ENCODE assay signal across 25 mouse cellular contexts in genomic region chr16:33772809-33773208, GRCm38 (mm10). TPM values are rescaled to one million over a fixed set of nuclear protein-coding genes. Genes with fewer than 3 reads are reported as not detected.
DNase-seq lines count a peak whose midpoint lies in the region; ATAC-seq and TF ChIP-seq lines count a peak whose summit lies in the region.
"Had no signal": no experiment of that assay in that cellular context is flagged by ENCODE, and none has a peak within 500 bp of the region (broad histone marks: within the 10 kb centered on the region; RNA-seq: fewer than 3 reads in every experiment).

No protein-coding gene starts in this region.

- ATAC-seq in intestine, embryonic 15.5 days, result peak; percentile 95
- ATAC-seq in liver, embryonic 11.5 days (replicated peaks; ENCODE audit: low FRiP score), result peak; percentile 81
- peak; percentile 96 for ATAC-seq in liver, postnatal 0 days
- peak; percentile 66 for ATAC-seq in stomach, postnatal 0 days (ENCODE audit: low FRiP score, low TSS enrichment)
- no peak for ATAC-seq in hindbrain, embryonic 16.5 days
- ATAC-seq: activated CD4-positive, CD25-positive, alpha-beta regulatory T cell, adult 4 months; forebrain, embryonic 15.5 days had no signal

- no peak for DNase-seq in liver, embryonic 11.5 days (ENCODE audit: low spot score)
- peak; percentile 28 for DNase-seq in liver, postnatal 0 days
- no peak for DNase-seq in stomach, postnatal 0 days (ENCODE audit: low spot score)
- no peak for DNase-seq in adrenal gland, adult 8-10 months
- no peak for DNase-seq in right cerebral cortex, postnatal 10 days (ENCODE audit: low spot score in 2 of 2)
- DNase-seq: adrenal gland, postnatal 14 days; B cell, adult 2 months; cerebellum, adult 8-10 months; gastrocnemius, postnatal 10 days; heart, postnatal 10 days; kidney, postnatal 36 days; lung, embryonic 14.5 days; lung, postnatal 36 days; thymus, adult 18-20 months; thymus, postnatal 36 days had no signal

- 62% methylated on average over 5 of the region's 5 CpGs for WGBS in intestine, embryonic 15.5 days
- 57% methylated on average over 5 of the region's 5 CpGs for WGBS in liver, embryonic 11.5 days
- WGBS in liver, postnatal 0 days (ENCODE audit: insufficient replicate concordance), result 39% methylated on average over 5 of the region's 5 CpGs
- 77% methylated on average over 5 of the region's 5 CpGs for WGBS in stomach, postnatal 0 days
- WGBS in hindbrain, embryonic 16.5 days, result 89% methylated on average over 5 of the region's 5 CpGs

- H3K9ac ChIP-seq in intestine, embryonic 15.5 days, result no peak overlapping the region
- H3K9ac ChIP-seq in liver, embryonic 11.5 days (ENCODE audit: low read depth, low read length), result no peak overlapping the region
- H3K9ac ChIP-seq in liver, postnatal 0 days (replicated peaks), result no peak overlapping the region
- H3K9ac ChIP-seq in stomach, postnatal 0 days (ENCODE audit: low read length), result no peak overlapping the region
- no peak overlapping the region for H3K9ac ChIP-seq in hindbrain, embryonic 16.5 days (ENCODE audit: low read depth, low read length)
- H3K9ac ChIP-seq: embryonic facial prominence, embryonic 15.5 days; forebrain, embryonic 15.5 days; heart, embryonic 12.5 days; limb, embryonic 12.5 days; lung, embryonic 14.5 days had no signal

- H3K9me3 ChIP-seq in intestine, embryonic 15.5 days, result no peaks in the 10 kb centered on the region
- H3K9me3 ChIP-seq in liver, embryonic 11.5 days (ENCODE audit: control insufficient read depth, low read length), result no peaks in the 10 kb centered on the region
- H3K9me3 ChIP-seq in liver, postnatal 0 days (ENCODE audit: low read length), result no peaks in the 10 kb centered on the region
- no peaks in the 10 kb centered on the region for H3K9me3 ChIP-seq in stomach, postnatal 0 days (ENCODE audit: control insufficient read depth, low read length)
- no peaks in the 10 kb centered on the region for H3K9me3 ChIP-seq in hindbrain, embryonic 16.5 days (ENCODE audit: control insufficient read depth, low read length)
- H3K9me3 ChIP-seq: embryonic facial prominence, embryonic 15.5 days; forebrain, embryonic 15.5 days; heart, embryonic 12.5 days; hindbrain, embryonic 10.5 days; limb, embryonic 12.5 days had no signal

- no peaks in the 10 kb centered on the region for H3K36me3 ChIP-seq in intestine, embryonic 15.5 days
- H3K36me3 ChIP-seq in liver, embryonic 11.5 days (ENCODE audit: control insufficient read depth, insufficient read depth, low read length), result no peaks in the 10 kb centered on the region
- H3K36me3 ChIP-seq in liver, postnatal 0 days (replicated peaks; ENCODE audit: insufficient read depth, low read length), result no peaks in the 10 kb centered on the region
- H3K36me3 ChIP-seq in stomach, postnatal 0 days (ENCODE audit: control insufficient read depth, insufficient read depth, low read length), result no peaks in the 10 kb centered on the region
- no peaks in the 10 kb centered on the region for H3K36me3 ChIP-seq in hindbrain, embryonic 16.5 days (ENCODE audit: control insufficient read depth, insufficient read depth, low read length)
- H3K36me3 ChIP-seq: embryonic facial prominence, embryonic 15.5 days; forebrain, embryonic 15.5 days; limb, embryonic 12.5 days had no signal

- H3K27ac ChIP-seq in intestine, embryonic 15.5 days, result peak overlapping the region; percentile 75
- H3K27ac ChIP-seq in liver, embryonic 11.5 days (ENCODE audit: low read depth, low read length), result no peak overlapping the region
- peak overlapping the region; percentile 49 for H3K27ac ChIP-seq in liver, postnatal 0 days (ENCODE audit: low read depth)
- no peak overlapping the region for H3K27ac ChIP-seq in stomach, postnatal 0 days (replicated peaks)
- H3K27ac ChIP-seq in hindbrain, embryonic 16.5 days (ENCODE audit: low read depth, low read length), result no peak overlapping the region
- H3K27ac ChIP-seq: embryonic facial prominence, embryonic 15.5 days; forebrain, embryonic 15.5 days; hindbrain, embryonic 10.5 days; limb, embryonic 12.5 days had no signal

- no peak overlapping the region; the same call in 1 of the 2 replicates for H3K4me2 ChIP-seq in intestine, embryonic 15.5 days (replicated peaks)
- no peak overlapping the region for H3K4me2 ChIP-seq in liver, embryonic 11.5 days
- H3K4me2 ChIP-seq in liver, postnatal 0 days (ENCODE audit: low read depth, low read length), result no peak overlapping the region
- H3K4me2 ChIP-seq in stomach, postnatal 0 days (replicated peaks; ENCODE audit: low read depth), result no peak overlapping the region
- H3K4me2 ChIP-seq in hindbrain, embryonic 16.5 days (ENCODE audit: low read length), result no peak overlapping the region
- H3K4me2 ChIP-seq: embryonic facial prominence, embryonic 15.5 days; forebrain, embryonic 15.5 days; heart, embryonic 12.5 days; limb, embryonic 12.5 days; lung, embryonic 14.5 days had no signal

- H3K27me3 ChIP-seq in intestine, embryonic 15.5 days (replicated peaks), result no peaks in the 10 kb centered on the region
- no peaks in the 10 kb centered on the region for H3K27me3 ChIP-seq in liver, embryonic 11.5 days (replicated peaks; ENCODE audit: control insufficient read depth, insufficient read depth, low read length)
- H3K27me3 ChIP-seq in liver, postnatal 0 days (ENCODE audit: insufficient read depth, low read length), result no peaks in the 10 kb centered on the region
- no peaks in the 10 kb centered on the region for H3K27me3 ChIP-seq in stomach, postnatal 0 days (ENCODE audit: control insufficient read depth, insufficient read depth, low read length)
- no peaks in the 10 kb centered on the region for H3K27me3 ChIP-seq in hindbrain, embryonic 16.5 days (replicated peaks; ENCODE audit: control insufficient read depth, insufficient read depth, low read length)
- H3K27me3 ChIP-seq: embryonic facial prominence, embryonic 15.5 days; forebrain, embryonic 15.5 days; heart, embryonic 12.5 days; limb, embryonic 12.5 days had no signal

- TF ChIP-seq EP300 in liver, postnatal 0 days (IDR thresholded peaks at IDR 0.05; ENCODE audit: low read depth), result peak; percentile 70; the same call in 1 of the 2 replicates
- no peak for TF ChIP-seq EP300 in stomach, postnatal 0 days (optimal IDR thresholded peaks at IDR 0.05)

- H3K4me3 ChIP-seq in intestine, embryonic 15.5 days (replicated peaks), result no peak overlapping the region
- H3K4me3 ChIP-seq in liver, embryonic 11.5 days (ENCODE audit: low read depth, low read length), result no peak overlapping the region
- no peak overlapping the region for H3K4me3 ChIP-seq in liver, postnatal 0 days (ENCODE audit: low read depth, low read length)
- no peak overlapping the region for H3K4me3 ChIP-seq in stomach, postnatal 0 days (ENCODE audit: low read depth, low read length)
- no peak overlapping the region for H3K4me3 ChIP-seq in hindbrain, embryonic 16.5 days (ENCODE audit: low read length)
- H3K4me3 ChIP-seq: embryonic facial prominence, embryonic 15.5 days; forebrain, embryonic 15.5 days; heart, embryonic 12.5 days; hindbrain, embryonic 10.5 days; limb, embryonic 12.5 days had no signal

- H3K4me1 ChIP-seq in intestine, embryonic 15.5 days (replicated peaks), result peaks cover 7% of the 10 kb centered on the region; the same call in 1 of the 2 replicates
- peaks cover 14% of the 10 kb centered on the region for H3K4me1 ChIP-seq in liver, embryonic 11.5 days (replicated peaks; ENCODE audit: control insufficient read depth, insufficient read depth, low read length)
- H3K4me1 ChIP-seq in liver, postnatal 0 days (ENCODE audit: insufficient read depth), result peaks cover 11% of the 10 kb centered on the region
- no peaks in the 10 kb centered on the region for H3K4me1 ChIP-seq in stomach, postnatal 0 days (replicated peaks; ENCODE audit: control insufficient read depth, insufficient read depth)
- H3K4me1 ChIP-seq in hindbrain, embryonic 16.5 days (ENCODE audit: control insufficient read depth, insufficient read depth, low read depth, low read length), result no peaks in the 10 kb centered on the region
- H3K4me1 ChIP-seq: forebrain, embryonic 15.5 days; hindbrain, embryonic 10.5 days had no signal

- TF ChIP-seq CTCF in liver, postnatal 0 days (IDR thresholded peaks at IDR 0.05; ENCODE audit: low read depth), result no peak
- no peak for TF ChIP-seq CTCF in stomach, postnatal 0 days (IDR thresholded peaks at IDR 0.05; ENCODE audit: low read depth)

RNA-seq across cellular contexts. Expression of gene Muc13, which starts 21.0 kb away (rescaled TPM):
- polyA plus RNA-seq in intestine, embryonic 15.5 days (2015; fragmentation: Nextera tagmentation; extraction: Ambion mirVana), result 209 and 261 TPM in 2 replicates
- 10.1 and 10.4 TPM in 2 replicates for polyA plus RNA-seq in liver, embryonic 11.5 days (2014; fragmentation: Nextera tagmentation; extraction: Ambion mirVana)
- 1.2 TPM in 2 replicates for polyA plus RNA-seq in liver, postnatal 0 days (2015; fragmentation: Nextera tagmentation; extraction: Ambion mirVana)
- polyA plus RNA-seq in stomach, postnatal 0 days (2015; fragmentation: Nextera tagmentation; extraction: Ambion mirVana), result 8.7 and 10.6 TPM in 2 replicates
- total RNA-seq in adrenal gland, adult 8-10 months (2022), result under 1 TPM in 1 of 4 experiments, not detected in 3; 0.09 TPM
- not detected in 2 replicates for polyA plus RNA-seq in hindbrain, embryonic 16.5 days (2015; fragmentation: Nextera tagmentation; extraction: Ambion mirVana)
- total RNA-seq: left cerebral cortex, postnatal 14 days had no signal
- polyA plus RNA-seq: forebrain, embryonic 15.5 days; lung, embryonic 14.5 days; midbrain, postnatal 0 days had no signal

RNA-seq across cellular contexts. Expression of gene Itgb5, which starts 56.7 kb away (rescaled TPM):
- 35.8 and 36.1 TPM in 2 replicates for polyA plus RNA-seq in intestine, embryonic 15.5 days (2015; fragmentation: Nextera tagmentation; extraction: Ambion mirVana)
- polyA plus RNA-seq in liver, embryonic 11.5 days (2014; fragmentation: Nextera tagmentation; extraction: Ambion mirVana), result 24.8 and 25.0 TPM in 2 replicates
- polyA plus RNA-seq in liver, postnatal 0 days (2015; fragmentation: Nextera tagmentation; extraction: Ambion mirVana), result 16.1 and 19.2 TPM in 2 replicates
- polyA plus RNA-seq in stomach, postnatal 0 days (2015; fragmentation: Nextera tagmentation; extraction: Ambion mirVana), result 26.0 and 29.9 TPM in 2 replicates
- total RNA-seq in adrenal gland, adult 8-10 months (2022), result 100 to 1,000 TPM; 230 to 292 (median 261) TPM
- 4.9 and 7.8 TPM in 2 replicates for polyA plus RNA-seq in hindbrain, embryonic 16.5 days (2015; fragmentation: Nextera tagmentation; extraction: Ambion mirVana)

Comparison
In these comparisons a context has a peak if more than half of its experiments do, and no peak if none do; other contexts are left out.
1. H3K27ac ChIP-seq: peak in intestine, embryonic 15.5 days (single experiment) and liver, postnatal 0 days (single experiment); none in liver, embryonic 11.5 days (single experiment), stomach, postnatal 0 days (single experiment) and hindbrain, embryonic 16.5 days (single experiment).
2. RNA of gene Muc13, which starts 21.0 kb away (polyA plus RNA-seq): 209 to 261 TPM in intestine, embryonic 15.5 days; 8.7 to 10.6 TPM in stomach, postnatal 0 days, 10.1 to 10.4 TPM in liver, embryonic 11.5 days, 1.2 TPM in liver, postnatal 0 days and not detected in hindbrain, embryonic 16.5 days; every median in the first group is over 10 times any median in the second.